Mouse (Mus musculus): ENCODE measurements around the gene Adgre1.
"Not testable (repeated sequence)": the region's sequence is repeated elsewhere in the genome, so short reads cannot be mapped to it uniquely, and the experiment has no call there.

Adgre1 gene

GRCm38 (mm10) chr17:57358441-57358840 is at the start of gene Adgre1:
Gene Adgre1, plus strand, starts transcription at chr17:57358691.
- no peak for DNase-seq (ENCODE audit: low spot score)

- no peak for DNase-seq (ENCODE audit: low spot score)
These were observed 46.7 kb upstream of the Adgre1 start for GRCm38 (mm10) chr17:57311801-57312200.

- no peak for DNase-seq (ENCODE audit: low spot score)
These were observed 30.9 kb upstream of the Adgre1 start for GRCm38 (mm10) chr17:57327615-57328014.

DNA sequence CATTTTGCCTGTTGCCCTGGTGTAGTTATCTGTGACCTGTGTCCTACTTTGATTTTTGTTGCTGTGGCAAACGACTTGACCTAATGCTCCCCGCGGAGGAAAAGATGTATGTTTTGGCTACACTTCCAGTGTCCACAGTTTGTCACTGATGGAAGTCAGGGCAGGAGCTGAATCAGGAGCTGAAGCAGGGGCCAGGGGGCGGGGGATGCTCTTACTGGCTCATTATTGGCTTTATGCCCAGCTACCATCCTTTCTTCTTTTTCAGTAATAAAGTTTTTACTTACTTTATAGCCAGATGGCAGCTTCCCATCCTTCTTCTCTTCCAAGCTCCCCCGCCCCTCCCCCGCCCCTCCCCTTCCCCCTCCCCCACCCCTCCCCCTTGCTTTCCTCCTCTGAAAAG is 29.5 kb upstream of the Adgre1 start:
- no peak for DNase-seq (ENCODE audit: low spot score)

- no peak for DNase-seq (ENCODE audit: low spot score)
These were observed 27.5 kb upstream of the Adgre1 start for GRCm38 (mm10) chr17:57330993-57331392.

- no peak for DNase-seq (ENCODE audit: low spot score)
These were observed 26.2 kb upstream of the Adgre1 start for GRCm38 (mm10) chr17:57332241-57332640.

DNA sequence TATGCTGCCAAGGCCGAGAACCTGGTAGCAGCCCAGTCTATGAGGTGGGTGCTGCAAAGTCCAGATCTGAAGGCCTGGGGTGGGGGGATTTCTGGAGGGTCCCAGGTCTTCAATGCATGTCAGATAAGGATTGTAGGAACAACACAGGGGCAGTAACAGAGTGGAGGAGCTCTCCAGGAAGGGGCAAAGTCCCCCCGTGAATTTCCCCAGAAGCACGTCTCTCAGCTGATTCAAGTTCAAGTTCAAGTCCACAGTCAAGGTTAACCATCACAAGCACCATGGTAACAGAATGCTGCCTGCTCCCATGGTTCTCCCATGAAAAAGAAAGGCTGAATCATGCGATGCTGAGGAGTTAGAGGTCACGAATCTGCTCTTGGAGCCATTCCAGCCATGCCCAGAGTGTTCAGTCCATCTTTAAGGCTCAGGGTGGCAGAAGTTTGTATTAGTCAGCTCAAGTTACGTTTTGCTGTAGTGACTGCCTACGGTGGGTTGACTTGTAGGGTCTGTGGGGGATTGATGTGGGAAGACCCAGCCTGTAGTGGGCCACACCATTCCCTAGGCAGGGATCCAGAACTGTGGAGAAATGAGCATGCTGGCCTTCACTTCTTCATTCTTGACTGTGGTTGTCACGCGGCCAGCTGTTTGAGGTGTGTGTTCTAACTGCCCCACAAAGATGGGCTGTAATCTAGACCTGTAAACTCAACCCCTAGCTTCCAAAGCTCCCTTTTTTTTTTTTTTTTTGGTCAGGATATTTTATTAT is 24.3 kb upstream of the Adgre1 start:
- DNase-seq (ENCODE audit: low spot score) = no peak

- DNase-seq (ENCODE audit: low spot score) = peak; percentile 93
These were observed 23.7 kb upstream of the Adgre1 start for GRCm38 (mm10) chr17:57334761-57335150.

DNA sequence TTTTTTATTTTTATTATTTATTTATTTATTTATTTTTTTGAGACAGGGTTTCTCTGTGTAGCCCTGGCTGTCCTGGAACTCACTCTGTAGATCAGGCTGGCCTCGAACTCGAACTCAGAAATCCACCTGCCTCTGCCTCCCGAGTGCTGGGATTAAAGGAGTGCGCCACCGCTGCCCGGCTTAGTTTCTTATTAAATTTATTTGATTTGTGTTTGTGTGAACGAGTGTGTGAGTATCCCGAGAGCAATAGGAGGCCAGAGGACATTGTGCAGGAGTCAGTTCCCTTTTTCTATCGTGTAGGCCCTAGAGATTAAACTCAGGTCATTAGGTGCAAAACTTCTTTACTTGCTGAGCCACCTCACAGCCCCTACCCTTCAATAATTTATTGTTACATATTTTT is 23.3 kb upstream of the Adgre1 start:
- DNase-seq (ENCODE audit: low spot score) = not testable (repeated sequence)

GRCm38 (mm10) chr17:57335673-57336303 is 22.7 kb upstream of the Adgre1 start:
- peak; percentile 94 for DNase-seq (ENCODE audit: low spot score)

- no peak for DNase-seq (ENCODE audit: low spot score)
These were observed 20.5 kb upstream of the Adgre1 start for GRCm38 (mm10) chr17:57337996-57338395.

- no peak for DNase-seq (ENCODE audit: low spot score)
These were observed 19.2 kb upstream of the Adgre1 start for GRCm38 (mm10) chr17:57339298-57339697.

- DNase-seq (ENCODE audit: low spot score) = no peak
These were observed 16.9 kb upstream of the Adgre1 start for GRCm38 (mm10) chr17:57341568-57341967.

DNA sequence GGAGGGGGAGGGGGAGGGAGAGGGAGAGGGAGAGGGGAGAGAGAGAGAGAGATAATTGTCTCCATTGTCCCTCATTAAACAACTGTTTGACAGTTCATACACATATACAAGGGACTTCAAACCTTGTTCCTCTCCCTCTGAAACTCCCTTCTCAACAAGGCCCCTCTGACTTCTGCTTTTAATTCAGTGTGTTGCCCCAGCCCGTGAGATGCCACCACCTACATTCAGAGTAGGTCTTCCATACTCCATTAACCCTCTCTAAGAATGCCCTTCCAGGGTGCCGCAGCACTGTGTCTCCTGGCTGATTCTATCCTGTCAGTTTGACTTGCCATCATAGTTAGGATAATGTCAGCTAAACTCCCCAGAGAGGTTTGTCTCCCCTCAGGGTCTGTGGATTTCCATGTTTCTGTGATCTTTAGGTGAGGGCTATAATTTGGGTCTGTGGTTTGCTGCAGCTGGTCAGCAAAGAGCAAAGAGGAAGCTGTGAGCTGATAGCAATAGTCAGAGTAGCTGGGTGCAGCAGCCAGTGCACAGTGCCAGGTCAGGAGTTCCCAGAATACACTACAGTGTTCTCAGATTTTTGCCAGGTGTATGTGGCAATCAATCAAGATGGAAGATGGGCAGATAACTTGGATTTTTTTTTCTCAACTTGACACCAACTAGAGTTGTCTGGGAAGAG is 14.3 kb upstream of the Adgre1 start:
- no peak for DNase-seq (ENCODE audit: low spot score)

DNA sequence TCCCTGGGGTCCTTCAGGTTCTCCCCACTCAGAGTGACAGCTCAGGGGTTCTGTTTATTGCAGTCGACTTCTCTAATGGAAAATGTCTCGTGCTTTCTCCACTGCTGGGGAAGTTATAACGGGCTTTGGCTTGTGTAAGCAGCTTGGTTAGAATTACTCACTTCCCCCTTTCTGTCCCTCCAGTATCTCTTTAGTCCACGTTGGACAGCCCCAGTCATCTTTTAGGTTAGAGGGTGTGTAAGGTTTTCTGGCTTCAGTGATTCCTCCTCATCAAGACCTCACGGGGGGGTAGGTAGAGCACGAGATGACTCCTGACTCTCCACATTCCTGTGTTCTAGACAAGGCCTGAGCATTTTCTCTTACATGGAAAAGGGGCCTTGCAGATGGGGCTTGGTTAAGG is 11.5 kb upstream of the Adgre1 start:
- DNase-seq (ENCODE audit: low spot score) = no peak

GRCm38 (mm10) chr17:57347781-57348180 is 10.7 kb upstream of the Adgre1 start:
- no peak for DNase-seq (ENCODE audit: low spot score)

GRCm38 (mm10) chr17:57349067-57349466 is 9.4 kb upstream of the Adgre1 start:
- no peak for DNase-seq (ENCODE audit: low spot score)

DNA sequence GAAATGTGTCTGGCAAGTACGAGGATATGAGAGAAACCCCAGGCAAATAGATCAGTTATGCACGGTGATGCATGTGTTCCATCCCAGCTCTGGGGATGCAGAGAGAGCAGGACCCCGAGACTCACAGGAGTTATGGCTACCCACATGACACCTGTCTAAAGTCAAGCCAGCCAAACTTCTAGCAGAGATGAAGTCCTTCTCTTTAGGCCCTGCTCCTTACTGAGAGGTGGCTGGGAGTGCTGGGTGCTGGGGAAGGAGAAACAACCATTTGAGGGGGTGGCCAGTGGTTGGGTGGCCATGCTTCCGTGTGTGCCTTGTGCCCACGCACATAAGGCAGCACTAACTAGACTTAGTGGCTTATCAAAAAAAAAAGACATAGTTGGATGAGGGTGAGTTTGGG is 8.3 kb upstream of the Adgre1 start:
- DNase-seq (ENCODE audit: low spot score) = no peak

GRCm38 (mm10) chr17:57351107-57351506 is 7.4 kb upstream of the Adgre1 start:
- DNase-seq (ENCODE audit: low spot score) = no peak

DNA sequence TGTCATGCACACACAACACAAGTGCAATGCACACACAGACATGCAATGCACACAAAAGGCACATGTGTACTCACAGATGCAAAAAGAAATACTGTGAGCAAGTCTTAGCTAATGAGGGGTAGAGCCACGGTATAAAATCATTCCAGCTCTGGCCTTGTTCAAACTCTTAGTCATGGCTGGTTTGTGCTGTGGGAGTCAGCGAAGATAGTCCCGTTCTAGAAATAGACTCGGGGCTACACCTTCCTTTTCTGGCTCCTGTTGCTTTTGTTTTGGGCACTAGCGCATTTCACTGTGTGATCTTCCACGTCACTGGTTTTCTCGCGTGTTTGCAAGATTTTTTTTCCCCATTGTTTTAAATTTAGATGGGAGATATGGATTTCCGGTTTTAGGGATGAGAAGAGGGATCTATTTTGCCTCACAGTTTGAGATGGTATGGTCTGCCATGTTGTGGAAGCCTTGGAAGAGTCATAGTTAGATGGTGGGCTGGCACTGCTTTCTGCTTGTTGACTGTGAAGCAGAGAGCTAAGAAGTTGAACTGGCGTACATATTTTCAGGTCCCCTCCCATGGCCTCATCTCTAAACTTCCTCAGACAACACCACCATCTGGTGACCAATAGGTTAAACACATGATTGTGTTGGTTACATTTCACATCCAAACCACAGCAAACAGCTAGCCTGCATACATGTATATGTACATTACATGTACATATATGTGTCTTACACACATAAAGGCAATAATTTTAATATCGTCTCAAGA is 1.2 kb downstream of the Adgre1 start:
- DNase-seq (ENCODE audit: low spot score) = no peak

Measured in embryo, embryonic 10 days (tissue).